Mouse (Mus musculus): ENCODE results near the gene Pradc1.

The Pradc1 gene

DNA sequence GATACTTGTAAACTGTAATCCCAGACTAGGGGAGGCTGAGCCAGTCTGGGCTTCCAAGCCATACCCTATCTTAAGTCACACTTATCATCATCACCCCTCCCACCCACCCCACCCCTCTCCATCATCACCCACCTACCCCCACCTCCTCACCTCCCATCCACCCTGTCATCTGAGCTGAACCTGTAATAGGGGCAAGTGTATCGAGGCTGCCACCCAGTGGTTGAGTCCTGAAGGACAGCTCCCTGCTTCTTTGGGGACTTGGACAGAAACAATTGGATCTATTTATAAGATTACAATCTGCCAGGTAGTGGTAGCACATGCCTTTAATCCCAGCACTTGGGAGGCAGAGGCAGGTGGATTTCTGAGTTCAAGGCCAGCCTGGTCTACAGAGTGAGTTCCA lies 54.6 kb downstream of the Pradc1 start:
- DNase-seq (ENCODE audit: low read depth, low spot score), result peak; percentile 27

Measured in CD4-positive helper T cell, adult 2 months (primary cell).